Mouse (Mus musculus): ENCODE results near the gene Add1. TPM values are rescaled to one million over a fixed set of nuclear protein-coding genes. Genes with fewer than 3 reads are reported as not detected.
"Not testable (repeated sequence)": the region's sequence is repeated elsewhere in the genome, so short reads cannot be mapped to it uniquely, and the experiment has no call there.

The Add1 gene
- polyA plus RNA-seq, 1 experiment from 2014 or later: 69.3 TPM

DNA sequence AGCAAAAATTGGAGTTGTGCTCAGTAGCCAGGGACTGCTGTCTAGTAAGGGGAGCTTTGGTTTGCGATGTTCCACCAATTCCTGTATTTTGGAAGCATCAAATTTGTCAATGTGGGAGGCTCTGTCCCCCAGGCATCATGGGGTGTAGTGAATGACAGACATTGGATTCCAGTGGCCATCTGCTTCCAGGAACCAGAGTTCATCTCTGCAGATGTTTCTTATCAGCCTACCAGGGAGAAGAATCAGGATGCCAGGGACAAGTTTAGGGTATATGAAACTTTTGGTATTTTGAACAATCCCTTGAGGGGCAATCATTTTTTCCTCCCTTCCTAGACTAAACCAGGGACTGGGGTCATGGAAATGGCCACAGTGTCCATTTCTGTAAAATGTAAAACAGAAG lies 9.6 kb upstream of the Add1 start:
- Histone ChIP-seq H3K9me3 (ENCODE audit: control insufficient read depth, low read length) (no peaks in the 10 kb centered on the region), H3K9ac (ENCODE audit: low read length) (no peak overlapping the region), H3K4me1 (replicated peaks; ENCODE audit: control insufficient read depth, insufficient read depth) (no peaks in the 10 kb centered on the region), H3K4me3 (ENCODE audit: low read depth, low read length) (no peak overlapping the region), H3K36me3 (ENCODE audit: control insufficient read depth, insufficient read depth, low read length) (peaks cover 13% of the 10 kb centered on the region; the same call in 1 of the 2 replicates), H3K4me2 (replicated peaks; ENCODE audit: low read depth) (no peak overlapping the region), H3K27me3 (ENCODE audit: control insufficient read depth, insufficient read depth, low read length) (no peaks in the 10 kb centered on the region), H3K27ac (replicated peaks) (no peak overlapping the region)
- ATAC-seq (ENCODE audit: low FRiP score, low TSS enrichment) (no peak), DNase-seq (ENCODE audit: low spot score) (no peak)
- WGBS: 80% methylated on average over 1 of the region's 1 CpGs
- no peak for TF ChIP-seq CTCF (IDR thresholded peaks at IDR 0.05; ENCODE audit: low read depth)
- no peak for TF ChIP-seq EP300 (optimal IDR thresholded peaks at IDR 0.05)

DNA sequence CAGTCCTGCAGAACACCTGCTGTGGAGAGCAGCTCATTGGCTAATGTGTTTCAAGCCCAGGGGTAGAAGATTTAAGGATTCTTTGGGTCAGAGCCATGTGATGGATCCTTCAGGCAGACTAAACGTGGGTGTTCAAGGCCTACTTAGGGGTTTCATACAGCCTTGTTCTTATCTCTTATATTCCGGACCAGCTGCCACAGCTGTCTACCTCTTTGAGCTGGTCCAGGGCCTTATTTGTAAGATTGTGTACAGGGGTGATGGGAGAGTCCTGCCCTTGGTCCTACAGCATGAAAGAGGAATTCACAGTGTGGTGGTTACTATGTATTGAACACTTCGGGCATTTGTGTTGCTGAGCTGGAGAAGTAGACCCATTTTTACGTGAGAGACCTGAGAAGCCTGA lies 9.2 kb upstream of the Add1 start:
- DNase-seq (ENCODE audit: low spot score) (no peak), ATAC-seq (ENCODE audit: low FRiP score, low TSS enrichment) (no peak)
- no peaks in the 10 kb centered on the region for H3K4me1 ChIP-seq (replicated peaks; ENCODE audit: control insufficient read depth, insufficient read depth)
- no peak overlapping the region for H3K27ac ChIP-seq (replicated peaks)
- H3K36me3 ChIP-seq (ENCODE audit: control insufficient read depth, insufficient read depth, low read length): peaks cover 13% of the 10 kb centered on the region; the same call in 1 of the 2 replicates
- 83% methylated on average over 4 of the region's 4 CpGs for WGBS
- H3K27me3 ChIP-seq (ENCODE audit: control insufficient read depth, insufficient read depth, low read length): no peaks in the 10 kb centered on the region
- no peak for TF ChIP-seq EP300 (optimal IDR thresholded peaks at IDR 0.05)
- no peak for TF ChIP-seq CTCF (IDR thresholded peaks at IDR 0.05; ENCODE audit: low read depth)
- H3K4me3 ChIP-seq (ENCODE audit: low read depth, low read length): no peak overlapping the region
- H3K4me2 ChIP-seq (replicated peaks; ENCODE audit: low read depth): no peak overlapping the region
- no peak overlapping the region for H3K9ac ChIP-seq (ENCODE audit: low read length)
- no peaks in the 10 kb centered on the region for H3K9me3 ChIP-seq (ENCODE audit: control insufficient read depth, low read length)

DNA sequence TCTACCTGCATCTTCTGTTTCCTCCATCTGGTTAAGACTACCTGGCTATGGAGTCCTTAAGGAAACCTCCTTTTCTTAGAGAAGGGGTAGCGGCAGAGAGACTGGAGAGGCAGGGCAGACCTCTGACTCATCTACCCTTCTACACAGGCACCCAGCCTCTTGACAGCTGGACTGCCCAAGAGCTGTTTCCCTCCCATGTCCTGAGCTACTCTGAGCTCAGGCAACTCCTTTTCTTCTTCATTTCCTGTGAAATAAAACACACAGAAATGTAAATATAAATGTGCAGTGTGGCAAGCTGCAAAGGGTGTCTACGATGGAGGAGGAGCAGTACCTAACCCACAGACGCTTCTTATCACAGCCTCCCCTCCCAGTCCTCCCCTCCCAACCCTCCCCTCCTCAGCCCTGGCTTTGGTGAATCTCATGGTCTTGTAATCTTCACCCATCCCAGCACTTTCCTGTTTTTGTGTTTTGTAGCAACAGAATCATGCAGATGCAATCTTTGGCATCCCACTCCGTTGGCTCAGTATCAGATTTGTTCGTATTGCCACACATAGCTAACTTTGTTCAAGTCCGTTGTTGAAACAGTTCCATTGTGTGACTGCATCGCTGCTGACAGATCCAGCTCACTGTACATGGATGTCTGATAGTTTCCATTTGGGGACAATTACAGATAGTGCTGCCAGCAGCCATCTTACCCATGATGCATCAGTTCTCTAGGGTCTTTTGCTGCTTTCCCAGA lies 7.8 kb upstream of the Add1 start:
- no peak overlapping the region for H3K4me3 ChIP-seq (ENCODE audit: low read depth, low read length)
- no peaks in the 10 kb centered on the region for H3K9me3 ChIP-seq (ENCODE audit: control insufficient read depth, low read length)
- TF ChIP-seq EP300 (optimal IDR thresholded peaks at IDR 0.05): no peak
- no peak for TF ChIP-seq CTCF (IDR thresholded peaks at IDR 0.05; ENCODE audit: low read depth)
- no peaks in the 10 kb centered on the region for H3K27me3 ChIP-seq (ENCODE audit: control insufficient read depth, insufficient read depth, low read length)
- DNase-seq (ENCODE audit: low spot score) (peak; percentile 44), ATAC-seq (ENCODE audit: low FRiP score, low TSS enrichment) (peak; percentile 83)
- H3K4me1 ChIP-seq (replicated peaks; ENCODE audit: control insufficient read depth, insufficient read depth): no peaks in the 10 kb centered on the region
- 25% methylated on average over 7 of the region's 7 CpGs for WGBS
- H3K27ac ChIP-seq (replicated peaks): peak overlapping the region; percentile 82
- H3K9ac ChIP-seq (ENCODE audit: low read length): no peak overlapping the region
- H3K4me2 ChIP-seq (replicated peaks; ENCODE audit: low read depth): no peak overlapping the region
- H3K36me3 ChIP-seq (ENCODE audit: control insufficient read depth, insufficient read depth, low read length): peaks cover 10% of the 10 kb centered on the region; the same call in 1 of the 2 replicates

DNA sequence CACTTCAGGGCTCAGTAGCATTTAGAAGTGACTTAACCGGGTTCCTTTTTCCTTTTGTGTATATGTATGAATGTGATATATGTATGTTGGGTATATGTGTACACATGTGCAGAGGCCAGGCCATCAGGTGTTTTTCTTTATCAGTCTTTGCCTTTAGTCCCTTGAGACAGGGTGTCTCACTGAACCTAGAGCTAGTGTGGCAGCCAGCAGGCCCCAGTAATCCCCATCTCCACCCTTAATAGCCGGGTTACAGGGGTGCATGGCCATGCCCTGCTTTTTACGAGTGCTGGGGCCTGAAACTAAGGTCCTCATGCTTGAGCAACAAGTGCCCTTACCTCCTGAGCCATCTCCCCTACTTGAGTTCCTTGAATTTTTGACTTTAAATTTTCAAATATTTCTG lies 1.9 kb upstream of the Add1 start:
- TF ChIP-seq EP300 (optimal IDR thresholded peaks at IDR 0.05) (no peak), CTCF (IDR thresholded peaks at IDR 0.05; ENCODE audit: low read depth) (no peak)
- Histone ChIP-seq H3K9ac (ENCODE audit: low read length) (no peak overlapping the region), H3K4me1 (replicated peaks; ENCODE audit: control insufficient read depth, insufficient read depth) (peaks cover 5% of the 10 kb centered on the region; the same call in 1 of the 2 replicates), H3K27ac (replicated peaks) (no peak overlapping the region), H3K9me3 (ENCODE audit: control insufficient read depth, low read length) (no peaks in the 10 kb centered on the region), H3K4me3 (ENCODE audit: low read depth, low read length) (no peak overlapping the region), H3K27me3 (ENCODE audit: control insufficient read depth, insufficient read depth, low read length) (no peaks in the 10 kb centered on the region), H3K4me2 (replicated peaks; ENCODE audit: low read depth) (no peak overlapping the region), H3K36me3 (ENCODE audit: control insufficient read depth, insufficient read depth, low read length) (no peaks in the 10 kb centered on the region)
- DNase-seq (ENCODE audit: low spot score) (no peak), ATAC-seq (ENCODE audit: low FRiP score, low TSS enrichment) (no peak)
- 87% methylated on average over 3 of the region's 3 CpGs for WGBS

DNA sequence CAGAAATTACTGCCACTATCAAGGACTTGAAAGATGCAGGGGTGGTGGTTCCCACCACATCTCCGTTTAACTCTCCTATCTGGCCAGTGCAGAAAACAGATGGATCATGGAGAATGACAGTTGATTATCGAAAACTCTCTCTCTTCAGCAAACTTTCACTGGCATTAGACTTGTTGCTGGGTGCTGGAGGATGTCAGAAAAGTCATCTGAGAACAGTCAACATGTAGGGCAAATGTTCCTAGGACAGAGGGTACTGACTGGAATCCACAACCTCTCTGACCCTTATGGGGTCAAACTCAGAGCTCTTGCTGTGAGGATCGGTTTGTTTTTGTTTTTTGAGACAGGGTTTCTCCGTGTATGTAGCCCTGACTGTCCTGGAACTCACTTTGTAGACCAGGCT lies 896 bp upstream of the Add1 start:
- H3K4me1 ChIP-seq (replicated peaks; ENCODE audit: control insufficient read depth, insufficient read depth); H3K36me3 ChIP-seq (ENCODE audit: control insufficient read depth, insufficient read depth, low read length); H3K27me3 ChIP-seq (ENCODE audit: control insufficient read depth, insufficient read depth, low read length); H3K9me3 ChIP-seq (ENCODE audit: control insufficient read depth, low read length); DNase-seq (ENCODE audit: low spot score); H3K4me3 ChIP-seq (ENCODE audit: low read depth, low read length); ATAC-seq (ENCODE audit: low FRiP score, low TSS enrichment): not testable (repeated sequence)
- WGBS: 44% methylated on average over 3 of the region's 4 CpGs
- Histone ChIP-seq H3K27ac (replicated peaks) (peak overlapping the region; percentile 91), H3K4me2 (replicated peaks; ENCODE audit: low read depth) (peak overlapping the region; percentile 58; the same call in 1 of the 2 replicates), H3K9ac (ENCODE audit: low read length) (peak overlapping the region; percentile 77; the same call in 1 of the 2 replicates)

DNA sequence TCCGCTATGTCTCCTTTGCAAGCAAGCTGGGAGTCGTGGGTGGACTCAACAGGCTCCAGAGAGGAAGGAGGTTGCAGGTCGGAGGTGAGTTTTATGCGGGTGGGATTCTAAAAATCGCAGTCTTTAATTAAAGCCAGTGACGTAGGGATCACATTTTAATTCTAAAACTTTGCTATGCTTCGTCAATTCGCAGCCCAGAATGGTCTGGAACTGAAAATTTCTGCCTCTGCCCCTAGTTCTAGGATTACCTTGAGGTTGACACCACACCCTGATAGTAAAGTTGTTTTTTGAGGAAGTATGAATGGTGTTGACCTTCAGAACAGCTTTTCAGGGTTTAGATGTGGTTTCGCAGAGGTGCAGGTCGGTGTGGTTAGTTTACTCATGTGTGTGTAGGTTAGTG lies 1.3 kb downstream of the Add1 start:
- Histone ChIP-seq H3K4me2 (replicated peaks; ENCODE audit: low read depth) (peak overlapping the region; percentile 49), H3K9me3 (ENCODE audit: control insufficient read depth, low read length) (no peaks in the 10 kb centered on the region), H3K4me1 (replicated peaks; ENCODE audit: control insufficient read depth, insufficient read depth) (peaks cover 5% of the 10 kb centered on the region; the same call in 1 of the 2 replicates), H3K36me3 (ENCODE audit: control insufficient read depth, insufficient read depth, low read length) (no peaks in the 10 kb centered on the region), H3K9ac (ENCODE audit: low read length) (peak overlapping the region; percentile 93), H3K27ac (replicated peaks) (peak overlapping the region; percentile 41; the same call in 1 of the 2 replicates), H3K27me3 (ENCODE audit: control insufficient read depth, insufficient read depth, low read length) (no peaks in the 10 kb centered on the region), H3K4me3 (ENCODE audit: low read depth, low read length) (peak overlapping the region; percentile 73)
- 13% methylated on average over 10 of the region's 10 CpGs for WGBS
- no peak for DNase-seq (ENCODE audit: low spot score)
- TF ChIP-seq EP300 (optimal IDR thresholded peaks at IDR 0.05) (no peak), CTCF (IDR thresholded peaks at IDR 0.05; ENCODE audit: low read depth) (no peak)
- ATAC-seq (ENCODE audit: low FRiP score, low TSS enrichment): no peak

All from stomach, postnatal 0 days (tissue).